Mouse (Mus musculus): ENCODE results near the gene Ckap5. TPM values are rescaled to one million over a fixed set of nuclear protein-coding genes. Genes with fewer than 3 reads are reported as not detected.

Gene Ckap5
- polyA plus RNA-seq, 1 experiment from 2014 or later: 32.8 TPM

DNA sequence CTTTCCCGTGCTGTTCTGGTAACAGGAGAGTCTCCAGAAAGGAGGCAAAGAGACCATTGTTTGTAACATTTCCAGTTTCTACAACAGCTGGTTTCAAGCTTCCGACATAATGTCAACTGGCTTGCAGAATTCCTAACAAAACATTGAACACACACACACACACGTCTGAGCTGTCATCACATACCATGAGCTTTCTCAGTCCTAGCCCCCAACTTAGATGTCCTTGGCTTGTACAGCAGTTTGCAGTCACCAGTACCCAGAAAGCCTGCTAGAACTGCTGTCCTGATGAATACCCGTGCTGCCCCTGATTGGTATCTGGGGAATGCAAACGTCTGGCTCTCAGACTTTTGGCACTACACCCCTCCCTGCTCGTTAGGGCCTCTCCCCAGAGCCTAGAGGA is 129.3 kb downstream of the Ckap5 start:
- Histone ChIP-seq H3K4me2 (ENCODE audit: low read depth, low read length) (no peak overlapping the region), H3K27ac (ENCODE audit: low read length) (no peak overlapping the region), H3K36me3 (ENCODE audit: control insufficient read depth, insufficient read depth) (peaks cover 29% of the 10 kb centered on the region), H3K4me1 (ENCODE audit: control insufficient read depth, low read depth, low read length) (peaks cover 13% of the 10 kb centered on the region), H3K4me3 (ENCODE audit: low read depth, low read length) (no peak overlapping the region), H3K9me3 (replicated peaks; ENCODE audit: control insufficient read depth, low read length) (no peaks in the 10 kb centered on the region), H3K9ac (ENCODE audit: low read depth, low read length) (no peak overlapping the region), H3K27me3 (ENCODE audit: control insufficient read depth, insufficient read depth, low read depth, low read length) (no peaks in the 10 kb centered on the region)
- ATAC-seq (ENCODE audit: low read depth): no peak
- WGBS (ENCODE audit: insufficient replicate concordance): 63% methylated on average over 6 of the region's 6 CpGs

DNA sequence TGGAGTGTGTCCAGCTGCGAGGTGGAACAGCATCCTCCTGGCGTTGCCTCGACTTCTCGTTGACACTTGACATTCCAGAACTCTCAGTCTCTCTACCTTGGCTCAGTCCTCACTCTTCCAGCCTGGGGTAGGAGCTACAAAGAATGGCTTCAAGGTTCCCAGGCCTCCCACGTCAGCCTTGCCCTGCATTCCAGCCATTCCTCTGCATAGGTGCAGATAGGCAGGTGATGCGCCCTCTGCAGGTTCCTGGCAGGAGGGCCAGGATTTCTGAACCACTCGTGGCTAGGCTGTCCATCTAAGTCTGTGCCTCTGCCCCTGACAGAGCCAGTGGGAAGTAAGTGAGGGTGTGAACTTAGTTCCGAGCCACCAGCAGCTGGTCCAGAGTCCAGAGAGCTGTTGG is 130.2 kb downstream of the Ckap5 start:
- H3K4me3 ChIP-seq (ENCODE audit: low read depth, low read length): no peak overlapping the region
- H3K27ac ChIP-seq (ENCODE audit: low read length): no peak overlapping the region
- no peaks in the 10 kb centered on the region for H3K9me3 ChIP-seq (replicated peaks; ENCODE audit: control insufficient read depth, low read length)
- H3K4me2 ChIP-seq (ENCODE audit: low read depth, low read length): no peak overlapping the region
- WGBS (ENCODE audit: insufficient replicate concordance): 70% methylated on average over 8 of the region's 8 CpGs
- peaks cover 8% of the 10 kb centered on the region for H3K4me1 ChIP-seq (ENCODE audit: control insufficient read depth, low read depth, low read length)
- no peak for ATAC-seq (ENCODE audit: low read depth)
- H3K36me3 ChIP-seq (ENCODE audit: control insufficient read depth, insufficient read depth): peaks cover 29% of the 10 kb centered on the region
- H3K9ac ChIP-seq (ENCODE audit: low read depth, low read length): no peak overlapping the region
- no peaks in the 10 kb centered on the region for H3K27me3 ChIP-seq (ENCODE audit: control insufficient read depth, insufficient read depth, low read depth, low read length)

DNA sequence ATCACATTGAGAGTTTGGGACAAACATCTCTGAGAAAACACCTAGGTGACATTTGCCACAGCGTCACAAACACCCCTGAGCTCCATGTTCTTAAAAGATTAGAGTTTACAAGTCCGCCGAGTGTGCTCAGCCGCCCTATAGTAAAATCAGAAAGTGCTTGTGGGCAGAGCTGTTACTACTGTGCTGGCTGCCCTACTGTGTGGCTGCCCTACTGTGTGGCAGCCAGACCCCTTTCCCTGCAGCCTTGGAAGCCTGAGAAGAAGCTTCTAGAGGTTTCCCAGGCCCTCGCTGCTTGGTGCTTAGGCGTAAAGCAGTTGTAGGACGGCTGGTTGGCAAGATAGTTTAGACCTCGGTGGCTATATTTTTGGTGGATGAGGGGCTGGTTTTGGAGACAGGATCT is 133.1 kb downstream of the Ckap5 start:
- no peak for ATAC-seq (ENCODE audit: low read depth)
- H3K27ac ChIP-seq (ENCODE audit: low read length): no peak overlapping the region
- H3K27me3 ChIP-seq (ENCODE audit: control insufficient read depth, insufficient read depth, low read depth, low read length): no peaks in the 10 kb centered on the region
- H3K4me3 ChIP-seq (ENCODE audit: low read depth, low read length): no peak overlapping the region
- WGBS (ENCODE audit: insufficient replicate concordance): 85% methylated on average over 8 of the region's 8 CpGs
- peaks cover 40% of the 10 kb centered on the region for H3K36me3 ChIP-seq (ENCODE audit: control insufficient read depth, insufficient read depth)
- no peak overlapping the region for H3K9ac ChIP-seq (ENCODE audit: low read depth, low read length)
- no peaks in the 10 kb centered on the region; the same call in 1 of the 2 replicates for H3K4me1 ChIP-seq (ENCODE audit: control insufficient read depth, low read depth, low read length)
- no peaks in the 10 kb centered on the region for H3K9me3 ChIP-seq (replicated peaks; ENCODE audit: control insufficient read depth, low read length)
- H3K4me2 ChIP-seq (ENCODE audit: low read depth, low read length): no peak overlapping the region

DNA sequence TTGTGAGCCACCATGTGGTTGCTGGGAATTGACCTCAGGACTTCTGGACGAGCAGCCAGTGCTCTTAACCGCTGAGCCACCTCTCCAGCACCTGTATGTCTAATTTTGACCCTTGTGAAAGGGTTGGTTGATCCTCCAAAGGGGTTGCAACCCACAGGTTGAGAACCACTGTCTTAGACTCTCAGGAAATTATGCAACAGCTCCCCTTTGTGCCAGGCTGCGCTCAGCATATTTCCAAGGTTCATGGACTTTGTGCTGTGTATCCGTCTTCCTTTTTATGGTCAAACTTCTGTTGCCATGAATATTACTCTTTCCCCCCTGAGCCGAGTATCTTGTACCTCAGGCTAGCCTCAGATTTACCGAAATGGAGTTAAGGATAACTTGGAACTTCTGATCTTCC is 134.4 kb downstream of the Ckap5 start:
- Histone ChIP-seq H3K4me3 (ENCODE audit: low read depth, low read length) (no peak overlapping the region), H3K4me1 (ENCODE audit: control insufficient read depth, low read depth, low read length) (no peaks in the 10 kb centered on the region; the same call in 1 of the 2 replicates), H3K9ac (ENCODE audit: low read depth, low read length) (no peak overlapping the region), H3K36me3 (ENCODE audit: control insufficient read depth, insufficient read depth) (peaks cover 32% of the 10 kb centered on the region), H3K4me2 (ENCODE audit: low read depth, low read length) (no peak overlapping the region), H3K9me3 (replicated peaks; ENCODE audit: control insufficient read depth, low read length) (no peaks in the 10 kb centered on the region), H3K27me3 (ENCODE audit: control insufficient read depth, insufficient read depth, low read depth, low read length) (no peaks in the 10 kb centered on the region), H3K27ac (ENCODE audit: low read length) (no peak overlapping the region)
- WGBS (ENCODE audit: insufficient replicate concordance): 71% methylated on average over 6 of the region's 6 CpGs
- no peak for ATAC-seq (ENCODE audit: low read depth)

DNA sequence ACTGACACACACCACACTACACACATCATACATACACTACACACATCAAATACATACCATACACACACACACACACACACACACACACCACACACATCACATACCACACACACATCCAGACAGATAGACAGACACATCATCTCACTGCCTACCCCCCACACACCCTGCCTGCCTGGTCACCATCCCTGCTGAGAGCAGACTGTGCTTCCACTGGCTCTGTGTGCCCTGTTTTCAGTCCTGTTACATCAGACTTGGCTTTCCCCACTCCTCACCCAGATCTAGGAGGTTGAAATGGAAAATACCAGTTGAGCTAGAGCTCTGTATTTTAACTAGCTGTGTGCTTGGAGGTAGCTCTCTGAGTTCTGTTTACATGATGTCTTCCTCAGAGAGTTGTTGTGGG is 138.2 kb downstream of the Ckap5 start:
- H3K27ac ChIP-seq (ENCODE audit: low read length): no peak overlapping the region
- no peak overlapping the region for H3K9ac ChIP-seq (ENCODE audit: low read depth, low read length)
- H3K36me3 ChIP-seq (ENCODE audit: control insufficient read depth, insufficient read depth): peaks cover 32% of the 10 kb centered on the region
- no peak for ATAC-seq (ENCODE audit: low read depth)
- no peaks in the 10 kb centered on the region for H3K9me3 ChIP-seq (replicated peaks; ENCODE audit: control insufficient read depth, low read length)
- H3K4me1 ChIP-seq (ENCODE audit: control insufficient read depth, low read depth, low read length): no peaks in the 10 kb centered on the region
- no peaks in the 10 kb centered on the region for H3K27me3 ChIP-seq (ENCODE audit: control insufficient read depth, insufficient read depth, low read depth, low read length)
- no peak overlapping the region for H3K4me3 ChIP-seq (ENCODE audit: low read depth, low read length)
- no peak overlapping the region for H3K4me2 ChIP-seq (ENCODE audit: low read depth, low read length)

- Histone ChIP-seq H3K4me1 (ENCODE audit: control insufficient read depth, low read depth, low read length) (no peaks in the 10 kb centered on the region), H3K27ac (ENCODE audit: low read length) (no peak overlapping the region), H3K4me3 (ENCODE audit: low read depth, low read length) (no peak overlapping the region), H3K9ac (ENCODE audit: low read depth, low read length) (no peak overlapping the region), H3K36me3 (ENCODE audit: control insufficient read depth, insufficient read depth) (peaks cover 42% of the 10 kb centered on the region), H3K27me3 (ENCODE audit: control insufficient read depth, insufficient read depth, low read depth, low read length) (no peaks in the 10 kb centered on the region), H3K4me2 (ENCODE audit: low read depth, low read length) (no peak overlapping the region), H3K9me3 (replicated peaks; ENCODE audit: control insufficient read depth, low read length) (no peaks in the 10 kb centered on the region)
- WGBS (ENCODE audit: insufficient replicate concordance): 84% methylated on average over 6 of the region's 6 CpGs
- no peak for ATAC-seq (ENCODE audit: low read depth)
These were observed 139.9 kb downstream of the Ckap5 start for GRCm38 (mm10) chr2:91666386-91666910.

- Histone ChIP-seq H3K27ac (ENCODE audit: low read length) (no peak overlapping the region), H3K36me3 (ENCODE audit: control insufficient read depth, insufficient read depth) (peaks cover 44% of the 10 kb centered on the region), H3K4me1 (ENCODE audit: control insufficient read depth, low read depth, low read length) (no peaks in the 10 kb centered on the region), H3K4me2 (ENCODE audit: low read depth, low read length) (no peak overlapping the region), H3K4me3 (ENCODE audit: low read depth, low read length) (no peak overlapping the region), H3K27me3 (ENCODE audit: control insufficient read depth, insufficient read depth, low read depth, low read length) (no peaks in the 10 kb centered on the region), H3K9ac (ENCODE audit: low read depth, low read length) (no peak overlapping the region), H3K9me3 (replicated peaks; ENCODE audit: control insufficient read depth, low read length) (no peaks in the 10 kb centered on the region)
- 67% methylated on average over 2 of the region's 2 CpGs for WGBS (ENCODE audit: insufficient replicate concordance)
- ATAC-seq (ENCODE audit: low read depth): no peak
These were observed 141.2 kb downstream of the Ckap5 start for GRCm38 (mm10) chr2:91667747-91668146.

DNA sequence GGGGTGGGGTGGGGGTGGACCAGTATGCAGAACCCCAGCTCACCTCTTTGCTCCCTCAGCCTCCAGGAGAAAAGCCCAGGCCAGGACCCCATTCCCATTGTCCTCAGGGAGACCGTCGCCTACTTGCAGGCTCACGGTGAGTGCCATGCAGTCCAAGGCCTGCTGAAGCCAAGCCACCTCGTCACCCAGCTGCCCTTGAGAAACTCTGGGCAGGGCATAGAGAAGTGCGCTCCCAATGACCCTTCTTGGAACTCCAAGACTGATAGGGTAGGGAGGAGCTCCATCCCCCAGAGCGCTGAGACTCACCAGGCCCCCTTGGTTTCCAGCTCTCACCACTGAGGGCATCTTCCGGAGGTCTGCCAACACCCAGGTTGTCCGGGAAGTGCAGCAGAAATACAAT is 142.8 kb downstream of the Ckap5 start:
- H3K9ac ChIP-seq (ENCODE audit: low read depth, low read length): no peak overlapping the region
- ATAC-seq (ENCODE audit: low read depth): no peak
- no peaks in the 10 kb centered on the region for H3K27me3 ChIP-seq (ENCODE audit: control insufficient read depth, insufficient read depth, low read depth, low read length)
- H3K4me1 ChIP-seq (ENCODE audit: control insufficient read depth, low read depth, low read length): no peaks in the 10 kb centered on the region
- 88% methylated on average over 8 of the region's 8 CpGs for WGBS (ENCODE audit: insufficient replicate concordance)
- no peaks in the 10 kb centered on the region for H3K9me3 ChIP-seq (replicated peaks; ENCODE audit: control insufficient read depth, low read length)
- H3K4me3 ChIP-seq (ENCODE audit: low read depth, low read length): no peak overlapping the region
- H3K36me3 ChIP-seq (ENCODE audit: control insufficient read depth, insufficient read depth): peaks cover 34% of the 10 kb centered on the region
- H3K4me2 ChIP-seq (ENCODE audit: low read depth, low read length): no peak overlapping the region
- no peak overlapping the region for H3K27ac ChIP-seq (ENCODE audit: low read length)

- Histone ChIP-seq H3K4me3 (ENCODE audit: low read depth, low read length) (no peak overlapping the region), H3K9me3 (replicated peaks; ENCODE audit: control insufficient read depth, low read length) (no peaks in the 10 kb centered on the region), H3K4me2 (ENCODE audit: low read depth, low read length) (no peak overlapping the region), H3K4me1 (ENCODE audit: control insufficient read depth, low read depth, low read length) (no peaks in the 10 kb centered on the region), H3K36me3 (ENCODE audit: control insufficient read depth, insufficient read depth) (peaks cover 29% of the 10 kb centered on the region), H3K9ac (ENCODE audit: low read depth, low read length) (no peak overlapping the region), H3K27me3 (ENCODE audit: control insufficient read depth, insufficient read depth, low read depth, low read length) (no peaks in the 10 kb centered on the region), H3K27ac (ENCODE audit: low read length) (no peak overlapping the region)
- ATAC-seq (ENCODE audit: low read depth): no peak
- WGBS (ENCODE audit: insufficient replicate concordance): 66% methylated on average over 6 of the region's 6 CpGs
These were observed 143.5 kb downstream of the Ckap5 start for GRCm38 (mm10) chr2:91670038-91670437.
